Mouse (Mus musculus) effector memory CD4-positive, alpha-beta T cell, adult 5 months (primary cell): ENCODE measurements around the gene B230118H07Rik. TPM values are rescaled to one million over a fixed set of nuclear protein-coding genes. Genes with fewer than 3 reads are reported as not detected.

Source experiments
- polyA plus RNA-seq: library from polyadenylated mRNA; unstranded; fragments of 100-300 nt; shearing (Covaris generic); gene quantifications from one replicate; pipeline ENCODE4 v1.2.1, GENCODE M21; 2017

B230118H07Rik gene
- polyA plus RNA-seq, result not detected

GRCm38 (mm10) chr2:101649114-101649671 is at the start of gene B230118H07Rik, which contains the start of gene Rag1:
TSS of gene B230118H07Rik (minus strand) at chr2:101649532.
TSS of gene Rag1 (minus strand) at chr2:101649501.

DNA sequence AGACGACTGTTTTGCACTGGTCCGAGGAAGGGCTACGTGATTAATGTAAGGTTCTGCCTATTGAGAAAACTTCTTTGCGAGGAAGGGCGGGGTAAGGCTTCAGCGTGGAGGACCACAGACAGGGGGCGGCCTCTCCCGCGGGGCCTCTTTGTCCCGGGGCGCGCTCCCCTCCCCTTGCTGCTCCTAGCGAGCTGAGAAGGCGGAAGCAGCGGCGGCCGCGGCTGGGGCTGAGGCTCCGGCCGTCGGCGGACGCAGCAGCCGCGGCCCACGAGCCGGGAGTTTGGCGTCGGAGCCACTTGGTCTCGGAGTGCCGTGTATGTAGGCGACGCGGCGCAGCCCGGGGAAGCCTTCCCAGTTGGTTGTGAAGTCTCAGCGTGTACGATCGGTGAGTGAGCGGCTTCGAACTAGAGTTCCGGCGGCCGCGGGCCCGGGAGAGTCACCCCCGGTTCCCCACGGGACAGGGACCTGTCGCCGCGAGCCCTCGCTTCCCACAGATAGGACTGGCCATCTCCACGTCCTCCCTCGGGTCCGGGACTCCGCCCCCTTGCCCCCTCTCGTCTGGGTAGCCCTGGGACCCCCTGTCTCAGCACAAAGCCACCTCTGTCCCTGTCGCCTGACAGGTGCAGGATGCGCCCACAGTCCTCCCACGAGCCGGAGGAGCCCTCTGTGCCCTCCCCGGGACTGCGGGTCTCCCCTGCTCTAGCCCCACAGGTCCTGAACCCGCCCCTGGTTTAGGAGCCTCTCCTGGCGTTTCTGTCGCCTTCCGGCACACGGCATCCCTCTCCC is 29.1 kb upstream of the B230118H07Rik start, which contains the start of gene Traf6:
Traf6 (plus strand) TSS at position 194 of the 786 bp plus-strand sequence.

DNA sequence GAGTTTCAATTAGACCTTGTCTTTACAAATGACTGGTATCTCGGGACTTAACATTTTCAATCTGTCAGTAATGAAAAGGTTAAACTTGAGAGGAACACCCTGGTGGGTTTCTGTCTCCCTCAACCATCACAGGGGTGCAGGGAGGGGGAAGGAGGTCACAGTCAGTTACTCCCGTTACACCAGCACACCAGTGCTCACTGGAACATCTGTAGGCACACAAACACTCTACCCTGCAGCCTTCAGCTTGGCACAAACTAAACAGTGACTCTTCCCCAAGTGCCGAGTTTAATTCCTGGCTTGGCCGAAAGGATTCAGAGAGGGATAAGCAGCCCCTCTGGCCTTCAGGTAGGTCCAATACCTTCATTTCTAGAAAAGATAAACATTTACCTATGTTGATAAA is 24.8 kb downstream of the B230118H07Rik start, which contains the start of gene Rag2:
Rag2 (plus strand) TSS at position 193 of the 400 bp plus-strand sequence.

Other genes starting within 250 kb of the B230118H07Rik start
- not detected for gene Rag2, start 24.8 kb downstream of the B230118H07Rik start, polyA plus RNA-seq
- gene Rag1, start within 50 bp of the B230118H07Rik start, polyA plus RNA-seq, result 0.07 TPM
- gene Traf6, start 28.9 kb upstream of the B230118H07Rik start, polyA plus RNA-seq, result 25.9 TPM
- 0.16 TPM for gene Prr5l, start 233.5 kb upstream of the B230118H07Rik start, polyA plus RNA-seq
- 11.5 TPM for gene Commd9, start 236.7 kb upstream of the B230118H07Rik start, polyA plus RNA-seq